Mouse (Mus musculus) cerebellum, postnatal 25 days (tissue): ENCODE results near the gene Sbk1.

Source experiments
- DNase-seq, 2 experiments: peaks; one replicate each; pipeline ENCODE4 v3.0.0; 2021; ENCODE audit warnings: mixed read lengths in 2 of 2

Sbk1 gene

DNA sequence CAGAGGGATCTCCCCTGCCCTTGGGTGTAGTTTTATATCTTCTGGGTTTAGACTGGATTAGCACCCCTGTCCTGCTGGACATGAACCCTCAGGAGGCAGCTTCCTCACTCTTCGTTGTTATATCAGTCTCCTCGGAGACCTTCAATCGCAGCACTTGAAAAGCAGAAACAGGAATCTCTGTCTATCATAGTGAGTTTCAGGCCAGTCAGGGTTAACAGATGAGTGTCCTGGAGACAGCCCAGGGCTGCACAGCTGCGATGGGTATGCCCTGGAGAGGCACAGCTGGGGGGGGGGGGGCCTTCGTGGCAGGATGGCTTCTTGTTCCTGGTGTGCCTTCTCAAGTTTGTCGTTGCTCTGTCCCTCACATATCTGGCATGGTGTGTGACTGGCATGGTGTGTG, 68.5 kb downstream of the Sbk1 start:
- no peak for DNase-seq
